Mouse (Mus musculus) spleen, postnatal 14 days (tissue): Measurements from ENCODE around the gene Baiap3.
"Not testable (repeated sequence)": the region's sequence is repeated elsewhere in the genome, so short reads cannot be mapped to it uniquely, and the experiment has no call there.

Source experiments
- DNase-seq, 2 experiments: peaks; one replicate each; pipeline ENCODE4 v3.0.0; 2021 to 2022; ENCODE audit warnings: low spot score in 2 of 2

The Baiap3 gene

GRCm38 (mm10) chr17:25248033-25248750, 8.0 kb downstream of the Baiap3 start:
- no peak for DNase-seq

DNA sequence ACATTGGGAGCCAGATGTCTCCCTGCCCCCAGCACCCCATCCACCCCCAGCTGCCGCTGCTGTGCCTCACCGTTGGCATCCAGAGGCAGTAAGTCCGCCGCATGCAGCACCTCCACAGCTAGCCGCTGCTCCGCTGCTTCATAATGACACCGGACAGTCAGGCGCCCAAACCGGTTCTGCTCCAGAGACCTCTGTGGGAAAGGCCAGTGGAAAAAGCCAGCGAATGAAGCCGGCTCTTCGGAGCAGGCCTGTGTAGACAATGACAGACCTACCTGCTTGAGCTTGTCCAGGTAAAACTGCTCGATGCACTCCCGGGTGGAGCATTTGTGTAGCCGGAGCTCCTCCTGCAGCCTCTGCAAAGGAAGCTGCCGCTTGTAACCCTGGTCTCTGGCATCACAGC, 11.9 kb downstream of the Baiap3 start:
- no peak for DNase-seq

DNA sequence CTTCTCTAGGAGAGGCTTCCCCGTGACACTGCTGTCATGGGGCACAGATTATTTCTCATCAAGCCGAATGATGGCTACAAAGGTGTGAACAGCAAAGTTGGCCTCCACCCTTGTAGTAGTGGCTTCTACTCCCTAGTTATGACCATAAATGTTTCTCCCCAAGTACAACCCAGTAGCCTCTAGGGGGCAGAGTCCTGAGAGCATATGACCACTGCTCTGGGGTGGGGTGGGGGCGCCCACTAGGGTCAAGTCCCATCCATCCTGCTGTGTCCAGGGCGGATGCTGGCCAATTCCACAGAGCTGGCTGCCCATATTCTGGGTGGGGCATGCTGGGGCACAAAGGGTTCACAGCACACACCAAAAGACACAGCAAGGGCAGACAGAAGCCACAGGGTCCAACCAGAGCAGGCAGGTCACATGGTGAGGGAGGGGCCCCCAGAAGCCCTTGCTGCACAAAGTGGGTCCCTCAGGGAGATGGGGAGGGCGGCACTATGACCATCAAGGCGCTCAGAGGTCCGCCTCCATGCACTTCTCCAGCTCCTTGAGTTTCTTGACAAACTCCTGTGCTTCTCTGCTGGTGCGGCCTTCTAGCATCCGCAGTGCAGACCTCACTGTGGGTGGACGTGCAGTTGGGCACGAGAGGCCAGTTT, 12.9 kb downstream of the Baiap3 start:
- DNase-seq, result no peak

DNA sequence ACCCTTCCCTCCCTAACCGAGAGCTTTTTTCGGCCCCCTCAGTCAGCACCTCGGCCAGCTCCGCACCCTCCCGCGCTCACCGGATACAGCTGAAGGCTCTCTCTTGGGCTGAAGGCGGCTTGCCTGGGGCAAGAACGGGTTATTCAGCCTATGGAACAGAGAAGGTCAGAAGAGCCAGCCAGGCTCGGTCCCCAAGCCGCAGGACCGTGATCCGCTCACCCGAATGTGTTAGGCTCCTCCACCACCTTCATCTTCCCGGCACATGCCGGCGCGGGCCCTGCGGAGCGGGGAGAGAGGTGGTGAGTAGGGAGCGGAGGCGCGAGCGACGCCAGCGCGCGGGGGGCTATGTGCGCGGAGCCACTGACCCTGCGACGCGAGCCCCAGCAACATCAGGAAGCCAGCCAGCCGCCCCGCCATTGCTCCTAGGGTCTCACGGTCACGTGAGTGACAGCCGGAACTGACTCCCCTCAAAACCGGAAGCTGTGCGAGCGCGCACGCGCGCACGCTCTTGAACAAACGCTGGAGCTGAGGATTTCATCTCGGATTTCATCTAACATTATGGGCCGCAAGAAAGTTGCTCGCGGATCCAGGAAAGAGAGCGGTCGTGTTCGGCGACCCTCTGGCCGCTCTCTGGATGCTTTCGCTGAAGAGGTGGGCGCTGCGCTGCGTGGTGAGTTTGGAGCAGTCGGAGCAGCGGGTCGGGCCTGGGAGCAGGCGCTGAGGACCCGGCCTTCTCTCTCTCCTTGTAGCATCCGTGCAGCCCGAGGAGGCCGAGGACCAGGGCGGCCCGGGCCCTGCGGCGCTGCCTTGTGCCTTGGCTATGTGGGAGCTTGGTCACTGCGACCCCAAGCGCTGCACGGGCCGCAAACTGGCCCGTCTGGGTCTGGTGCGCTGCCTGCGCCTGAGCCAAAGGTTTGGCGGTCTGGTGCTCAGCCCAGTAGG, 16.2 kb downstream of the Baiap3 start, which contains the start of the genes Gnptg and Tsr3:
Gene Gnptg (minus strand): TSS at position 430 of the 942 bp plus-strand sequence.
Gene Tsr3 (plus strand): TSS at position 476 of the 942 bp plus-strand sequence.
- peak; percentile 58 to 69 for DNase-seq

DNA sequence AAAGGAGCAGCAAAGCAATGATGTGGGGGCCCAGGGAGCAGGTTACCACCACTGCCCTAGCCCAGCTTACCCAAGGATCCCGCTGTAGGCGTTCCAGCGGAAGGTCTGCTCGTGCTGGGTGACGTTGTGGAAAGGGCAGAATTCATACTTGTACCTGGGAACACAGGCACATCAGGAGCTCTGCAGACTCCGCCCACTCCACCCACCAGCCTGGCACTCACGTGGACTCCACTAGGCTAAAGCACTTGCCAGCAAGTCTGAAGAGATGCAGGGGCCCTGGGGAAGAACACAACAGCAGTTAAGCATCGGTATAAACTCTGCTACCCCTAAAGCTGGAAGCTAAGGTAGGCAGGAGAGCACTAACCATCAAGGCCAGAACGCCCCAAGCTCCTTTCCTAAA, 20.5 kb downstream of the Baiap3 start:
- DNase-seq, result no peak

DNA sequence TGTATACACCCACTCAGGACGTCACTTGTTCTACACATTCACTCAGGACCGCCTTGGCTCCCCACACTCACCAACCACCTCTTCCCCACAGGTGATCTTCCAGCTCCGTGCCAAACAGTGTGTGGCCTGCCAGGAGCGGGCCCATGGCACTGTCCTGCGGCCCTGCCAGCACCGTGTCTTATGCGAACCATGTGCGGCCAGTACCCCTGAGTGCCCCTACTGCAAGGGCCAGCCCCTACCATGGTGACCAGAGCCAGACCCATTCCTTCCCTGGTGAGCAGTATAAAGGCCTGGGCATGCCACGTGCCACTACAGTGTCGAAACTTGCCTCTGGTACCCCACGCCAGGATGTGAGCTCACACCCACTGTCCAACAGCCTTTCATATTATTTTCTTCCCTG, 24.5 kb downstream of the Baiap3 start:
- not testable (repeated sequence) for DNase-seq

DNA sequence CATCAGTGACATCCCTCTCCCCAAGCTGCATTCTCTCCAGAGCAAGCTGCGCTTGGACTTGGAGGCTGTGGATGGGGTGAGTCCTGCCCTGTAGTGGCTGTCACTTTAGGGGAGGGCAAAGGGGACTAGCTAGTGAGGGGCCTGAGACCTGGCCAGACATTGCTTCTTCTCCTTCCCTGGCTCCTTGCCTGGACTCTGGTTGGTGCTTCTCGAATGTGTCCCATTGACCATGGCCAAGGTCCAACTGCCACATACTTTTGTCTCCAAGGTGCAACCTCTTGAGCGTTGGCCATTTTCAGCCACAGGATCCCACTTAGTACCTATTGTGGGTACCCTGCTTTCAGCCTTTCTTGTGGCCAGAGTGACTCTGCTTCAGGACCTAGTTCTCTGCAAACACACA, 25.5 kb downstream of the Baiap3 start:
- DNase-seq, result no peak

- not testable (repeated sequence) for DNase-seq
Measured at GRCm38 (mm10) chr17:25230014-25230655, 26.0 kb downstream of the Baiap3 start.

DNA sequence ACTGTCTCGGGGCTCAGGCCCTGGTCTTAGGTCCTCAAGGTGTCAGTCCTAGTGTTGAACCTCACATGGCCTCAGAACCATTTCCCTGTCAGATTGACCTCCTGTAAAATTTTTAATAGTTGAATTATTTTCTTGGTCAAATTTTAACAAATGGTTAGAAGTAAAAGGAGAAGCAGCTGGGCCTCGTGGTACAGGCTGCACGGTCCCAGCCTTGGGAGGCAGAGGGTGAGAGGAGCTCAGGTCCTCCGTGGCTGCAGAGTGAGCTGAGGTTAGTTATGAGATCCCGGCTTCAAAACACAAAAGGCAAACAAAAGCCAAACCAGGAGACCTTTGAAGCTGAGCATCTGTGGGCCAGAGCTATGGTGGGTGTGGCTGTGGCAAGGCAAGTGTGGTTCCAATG, 28.2 kb downstream of the Baiap3 start:
- no peak for DNase-seq

DNA sequence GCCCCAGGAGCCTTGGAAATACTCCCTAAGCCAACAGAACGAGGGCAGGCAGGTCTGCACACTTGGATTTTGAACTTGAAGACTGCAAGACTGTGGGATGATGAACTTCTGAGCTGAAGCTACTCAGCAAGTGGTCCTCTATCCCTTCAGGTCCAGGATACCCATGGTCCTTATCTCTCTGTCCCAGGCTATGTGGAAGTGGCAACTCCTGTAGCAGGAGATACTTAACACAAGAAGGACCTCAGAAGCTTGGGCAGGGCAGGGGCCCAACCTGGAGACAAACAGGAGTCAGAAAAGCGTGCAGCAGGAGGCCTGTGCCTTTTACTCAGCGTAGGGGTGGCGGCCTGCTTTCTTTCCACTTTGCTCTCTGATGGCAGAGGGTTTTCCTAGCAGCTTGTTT, 30.5 kb downstream of the Baiap3 start:
- no peak for DNase-seq

GRCm38 (mm10) chr17:25224586-25225222, 31.5 kb downstream of the Baiap3 start:
- DNase-seq, result no peak

DNA sequence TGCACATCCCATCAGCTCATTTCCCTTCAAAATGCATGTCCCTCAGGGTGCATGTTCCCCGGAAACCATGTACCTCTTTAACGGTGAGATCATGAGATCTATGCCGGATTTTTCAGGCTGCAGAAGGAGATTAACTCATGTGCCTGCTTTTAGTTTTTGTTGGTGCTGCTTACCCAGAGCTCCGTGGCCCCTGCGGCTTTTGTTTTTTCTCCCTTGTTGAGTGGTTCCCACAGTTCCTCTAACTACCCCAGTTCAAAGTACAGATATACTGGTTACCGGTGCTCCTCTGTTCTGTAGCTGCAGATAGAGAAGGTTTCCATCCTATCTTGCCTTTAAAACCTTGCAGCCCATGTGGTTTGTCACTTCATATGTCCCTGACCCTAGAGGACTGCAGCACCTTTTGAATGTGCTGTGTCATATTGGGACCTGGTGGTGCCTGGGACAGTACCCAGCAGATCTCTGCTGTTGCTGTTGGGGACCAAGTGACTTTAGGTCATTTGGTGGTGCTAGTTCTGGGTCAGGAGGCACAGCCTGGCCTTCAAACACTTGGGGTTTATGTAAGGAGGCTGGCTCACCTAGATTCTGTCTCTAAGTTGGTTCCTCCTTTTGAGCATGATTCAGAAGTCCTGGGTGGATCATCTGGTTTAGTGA, 33.1 kb downstream of the Baiap3 start:
- no peak for DNase-seq

DNA sequence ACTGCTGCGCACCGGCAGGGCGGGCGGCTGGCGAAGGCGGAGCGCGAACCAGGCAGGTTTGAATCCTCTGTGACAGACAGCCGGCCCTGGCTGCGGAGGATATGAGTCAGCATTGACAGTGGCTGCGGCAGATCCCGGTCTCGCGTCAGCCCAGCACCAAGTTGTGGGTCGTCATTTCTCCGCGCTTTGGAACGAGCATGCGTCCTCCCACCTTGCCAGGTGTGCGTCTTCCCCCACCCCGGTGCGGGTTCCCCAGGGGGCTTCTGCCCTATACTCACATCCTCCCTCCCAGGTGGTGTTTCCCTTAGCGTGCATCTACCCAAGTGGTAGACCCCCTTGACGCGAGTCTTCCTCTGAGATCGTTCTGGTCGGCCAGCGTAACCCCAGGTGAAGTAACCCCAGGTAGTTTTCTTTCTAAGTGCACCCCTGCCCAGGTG, 33.6 kb downstream of the Baiap3 start:
- not testable (repeated sequence) for DNase-seq

DNA sequence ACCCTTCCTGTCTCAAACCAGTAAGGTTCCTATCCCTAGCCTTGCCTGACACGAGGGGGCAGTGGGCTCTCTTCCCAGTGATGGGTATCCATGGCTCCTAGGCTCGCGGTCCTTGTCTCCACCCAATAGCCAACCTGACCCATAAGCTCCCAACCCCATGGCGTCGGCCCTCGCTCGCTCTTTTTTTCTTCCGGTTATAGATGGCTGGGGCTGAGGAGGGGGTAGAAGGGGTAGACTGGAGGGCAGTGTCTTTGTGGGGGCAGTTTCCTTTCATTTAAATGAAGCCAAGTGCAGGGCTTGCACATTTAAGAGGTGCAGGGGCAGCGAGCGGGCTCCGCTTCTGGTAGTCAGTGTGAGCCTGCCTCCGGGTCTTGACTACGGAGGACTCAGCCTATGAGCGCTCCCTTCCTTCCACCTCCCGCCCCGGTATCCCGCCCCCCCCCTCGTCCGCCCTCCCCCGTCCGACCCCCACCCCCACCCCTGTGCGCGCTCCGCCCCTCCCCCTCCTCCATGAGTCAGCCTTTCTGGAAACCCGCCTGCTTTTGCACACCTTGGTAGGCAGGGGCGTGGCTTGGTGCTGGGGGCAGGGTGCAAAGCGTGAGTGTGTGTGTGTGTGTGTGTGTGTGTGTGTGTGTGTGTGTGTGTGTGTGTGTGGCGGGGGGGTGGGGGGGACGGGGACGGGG, 34.2 kb downstream of the Baiap3 start:
- DNase-seq, result peak; percentile 48 to 56

DNA sequence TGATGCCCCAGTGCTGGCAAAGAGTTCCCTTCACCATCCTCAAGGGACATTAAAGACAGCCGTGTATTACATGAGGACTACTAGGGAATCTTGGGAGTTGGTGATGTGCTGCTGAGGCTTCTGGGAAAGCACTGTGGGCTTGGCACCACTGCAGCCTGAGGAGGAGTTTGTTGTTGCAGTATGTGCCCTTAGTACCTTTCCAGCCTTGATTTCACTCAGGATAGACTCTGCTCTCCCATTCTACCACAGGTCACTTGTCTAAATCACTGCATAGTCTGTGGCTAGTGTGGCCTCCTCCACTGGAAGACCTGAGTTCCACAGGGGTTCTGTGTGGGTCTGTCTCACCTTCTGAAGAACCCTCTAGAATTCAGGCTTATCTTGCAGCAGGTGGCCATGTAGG, 35.4 kb downstream of the Baiap3 start:
- no peak for DNase-seq

DNA sequence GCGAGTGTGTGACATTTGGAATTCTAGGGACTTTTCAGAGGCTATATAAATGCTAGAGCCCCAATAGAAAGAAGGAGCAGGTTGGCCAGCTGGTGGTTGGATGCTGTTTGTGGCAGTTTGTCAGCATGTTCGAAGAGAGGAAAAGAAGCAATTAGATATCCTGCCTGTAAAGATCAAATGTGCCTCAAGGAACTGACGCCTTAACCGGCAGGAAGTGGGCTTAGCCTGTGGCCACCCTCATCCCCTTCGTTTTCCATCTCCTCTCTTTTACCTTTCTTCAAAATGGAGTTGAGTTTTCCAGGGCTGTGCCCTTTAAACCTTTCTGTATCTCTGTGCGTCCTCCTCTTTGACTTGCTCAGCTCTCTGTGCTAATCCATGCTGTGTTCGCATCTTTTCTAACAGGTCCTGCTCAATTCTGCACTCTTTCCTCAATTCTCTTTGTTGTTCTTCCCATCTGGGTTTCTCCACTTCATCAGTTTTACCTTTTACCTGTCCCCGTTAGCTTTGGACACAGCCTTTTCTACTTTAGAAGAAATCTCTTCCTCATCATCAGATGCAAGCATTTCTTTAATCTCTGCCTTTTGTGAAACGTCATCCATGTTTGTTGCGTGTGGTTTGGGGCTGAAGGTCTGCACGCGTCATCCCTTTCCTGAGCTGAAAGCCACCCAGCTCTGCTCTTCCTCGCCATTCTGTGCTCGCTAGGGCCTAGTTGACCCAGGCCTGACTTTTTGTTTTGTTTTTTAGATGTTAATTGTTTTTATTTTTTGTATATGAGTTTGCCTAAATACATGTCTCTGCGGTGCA, 36.5 kb downstream of the Baiap3 start:
- DNase-seq, result no peak

- DNase-seq, result no peak
Measured at GRCm38 (mm10) chr17:25218967-25219366, 37.2 kb downstream of the Baiap3 start.

DNA sequence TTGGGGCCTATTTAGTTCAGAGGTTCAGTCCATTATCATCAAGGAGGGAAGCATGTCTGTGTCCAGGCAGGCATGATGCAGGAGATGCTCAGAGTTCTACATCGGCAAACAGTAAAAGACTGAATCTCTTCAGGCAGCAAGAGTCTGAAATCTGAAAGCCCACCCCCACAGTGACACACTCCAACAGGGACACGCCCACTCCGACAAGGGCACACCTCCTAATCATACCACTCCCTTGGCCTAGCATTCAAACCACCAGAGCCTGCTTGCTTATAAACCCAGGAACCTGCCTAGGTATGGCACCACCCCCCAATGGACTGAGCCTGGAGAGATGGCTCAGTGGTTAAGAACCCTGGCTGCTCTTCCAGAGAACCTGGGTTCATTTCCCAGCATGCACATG, 40.7 kb downstream of the Baiap3 start:
- DNase-seq, result no peak

DNA sequence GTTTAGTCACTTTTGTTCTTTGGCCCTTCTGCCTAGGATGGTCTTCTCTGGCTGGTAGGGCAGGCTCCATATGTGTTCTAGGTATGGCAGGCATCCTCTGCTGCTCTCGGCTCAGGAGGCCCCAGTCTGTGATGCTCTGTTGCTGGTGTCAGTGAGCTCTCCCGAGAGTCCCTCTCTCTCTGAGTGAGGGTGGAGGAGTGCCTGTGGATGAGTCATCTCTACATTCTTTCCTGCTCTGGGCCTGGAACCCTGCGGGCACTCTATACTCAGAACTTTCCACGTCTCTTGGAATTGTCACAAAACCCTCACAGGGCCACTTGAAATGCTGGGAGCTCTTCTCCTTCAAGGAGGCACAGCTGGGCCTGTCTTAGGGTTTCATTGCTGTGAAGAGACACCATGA, 44.5 kb downstream of the Baiap3 start:
- DNase-seq, result no peak
